Mouse (Mus musculus) thymus, postnatal 10 days (tissue): Measurements from ENCODE around the gene Rspo4.

ENCODE experiments used
- DNase-seq, 2 experiments: peaks; one replicate each; pipeline ENCODE4 v3.0.0; 2021; ENCODE audit warnings: low spot score in 2 of 2

Rspo4 gene

DNA sequence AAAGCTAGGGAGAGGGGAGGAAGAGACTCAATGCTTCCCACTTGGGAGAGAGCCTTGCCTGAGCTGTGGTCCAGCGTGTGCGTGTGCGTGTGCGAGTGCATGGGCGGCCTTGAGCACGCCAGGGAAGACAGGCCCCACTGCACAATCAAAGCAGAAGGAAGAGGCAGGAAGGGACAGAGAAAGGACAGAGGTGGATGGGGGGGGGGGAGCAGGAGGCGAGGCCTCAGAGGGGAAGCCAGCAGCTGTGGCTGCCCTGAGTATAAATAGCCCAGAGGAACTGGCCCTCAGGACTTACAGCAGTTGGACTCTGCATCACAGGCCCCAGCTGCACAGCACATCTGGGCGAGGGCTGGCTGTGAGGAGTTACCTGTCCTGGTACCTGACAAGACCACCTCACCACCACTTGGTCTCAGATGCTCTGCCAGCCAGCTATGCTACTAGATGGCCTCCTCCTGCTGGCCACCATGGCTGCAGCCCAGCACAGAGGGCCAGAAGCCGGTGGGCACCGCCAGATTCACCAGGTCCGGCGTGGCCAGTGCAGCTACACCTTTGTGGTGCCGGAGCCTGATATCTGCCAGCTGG lies 68.3 kb downstream of the Rspo4 start, which contains the start of gene Angpt4:
Angpt4 (plus strand) TSS at position 292 of the 582 bp plus-strand sequence.
- no peak for DNase-seq

DNA sequence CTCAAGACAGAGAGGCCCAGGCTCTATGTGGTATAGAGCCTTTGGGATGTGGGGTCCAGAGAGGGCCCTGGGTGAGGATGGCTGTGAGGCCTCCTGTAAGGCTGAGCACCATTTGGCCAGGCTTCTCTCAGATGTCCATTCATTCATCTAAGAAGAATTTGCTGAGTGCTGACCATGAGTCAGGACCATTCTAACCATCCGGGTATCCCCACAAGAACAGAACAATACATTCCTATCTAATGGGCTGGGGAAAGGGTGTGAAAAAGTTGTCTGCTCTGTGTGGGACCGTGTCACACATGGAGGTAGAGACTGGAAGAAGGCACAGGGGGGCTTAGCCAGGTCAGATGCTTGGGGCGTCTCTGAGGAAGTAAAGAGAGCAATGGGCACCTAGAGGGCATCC lies 69.0 kb downstream of the Rspo4 start:
- DNase-seq, result no peak

DNA sequence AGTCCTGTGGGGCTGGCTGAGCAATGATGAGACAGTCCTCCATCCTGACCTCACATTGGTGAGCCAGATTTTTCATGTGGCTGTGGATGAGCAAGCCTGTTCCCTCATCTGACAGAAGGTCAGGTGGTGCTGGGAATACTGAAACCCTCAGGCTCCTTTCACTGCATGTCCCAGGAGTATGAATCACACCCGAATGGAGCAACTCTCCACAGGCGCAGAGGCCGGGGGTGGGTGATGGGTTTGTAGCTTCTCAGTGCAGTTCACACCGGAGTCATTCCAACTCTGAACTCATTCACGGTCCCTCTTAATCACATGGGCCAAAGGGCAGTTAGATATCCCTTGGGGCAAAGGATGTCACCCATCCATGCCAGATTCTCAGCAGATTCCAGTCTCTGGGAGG lies 71.4 kb downstream of the Rspo4 start:
- no peak for DNase-seq

DNA sequence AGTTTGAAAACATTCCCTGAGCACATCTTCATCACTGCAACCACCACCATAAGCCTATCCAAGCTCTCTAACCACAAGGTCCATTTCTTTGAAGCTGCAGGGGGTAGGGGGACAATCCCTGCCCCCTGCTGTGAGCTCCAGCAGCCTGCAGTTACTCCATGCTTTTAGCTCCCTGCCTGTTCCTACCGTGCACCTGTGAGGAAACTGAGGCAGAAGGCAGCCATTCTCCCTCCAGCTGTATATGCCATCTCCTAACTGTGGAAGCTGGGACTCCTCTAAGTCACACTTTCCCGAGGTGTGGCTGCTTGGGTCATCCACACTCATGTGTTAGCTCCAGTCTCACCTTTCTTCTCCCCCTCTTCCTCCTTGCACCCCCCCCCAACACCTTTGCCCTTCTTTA lies 72.4 kb downstream of the Rspo4 start:
- no peak for DNase-seq

GRCm38 (mm10) chr2:151916061-151916831 lies 73.5 kb downstream of the Rspo4 start:
- DNase-seq, result no peak

- no peak for DNase-seq
Measured at GRCm38 (mm10) chr2:151919140-151919539, 76.4 kb downstream of the Rspo4 start.

DNA sequence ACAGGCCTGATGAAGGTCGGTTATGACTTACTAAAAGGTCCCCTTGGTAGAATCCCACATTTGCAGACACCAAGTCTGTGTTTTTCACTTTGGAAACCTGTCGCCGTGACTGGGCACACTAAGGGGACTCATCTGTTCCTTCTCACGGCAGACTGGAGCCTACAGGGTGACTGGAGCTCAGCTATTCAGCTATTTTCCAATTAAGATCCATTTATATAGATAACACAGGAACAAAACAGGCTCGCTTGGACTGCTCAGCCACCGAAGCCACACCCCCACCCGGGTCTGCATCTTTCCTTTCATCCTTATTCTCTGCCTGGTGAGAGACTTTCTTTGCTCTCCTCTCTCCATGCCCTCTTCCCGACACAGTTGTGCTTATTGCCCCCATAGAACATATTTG lies 78.3 kb downstream of the Rspo4 start:
- no peak for DNase-seq

DNA sequence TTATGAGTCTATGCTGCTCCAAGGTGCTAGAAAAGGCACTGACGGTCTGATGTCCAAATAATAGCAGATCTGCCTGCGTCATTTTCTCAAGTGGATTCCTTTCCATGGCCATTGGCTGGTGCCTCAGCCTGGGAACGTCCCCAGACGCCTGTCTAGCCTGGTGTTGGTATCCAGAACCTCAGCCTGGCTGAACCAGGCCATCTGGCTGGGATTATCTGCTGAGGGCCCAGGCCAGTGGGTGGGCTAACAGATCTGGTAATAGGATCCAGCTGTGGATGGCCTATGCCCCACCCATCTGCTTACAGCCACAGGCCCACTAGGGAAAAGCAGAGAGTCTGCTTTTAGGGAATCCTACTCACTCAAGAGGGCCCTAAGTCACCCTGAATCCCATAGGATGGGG lies 78.9 kb downstream of the Rspo4 start:
- no peak for DNase-seq
